ENCODE assay signal across 24 mouse cellular contexts in genomic region chr15:93990139-93990538, GRCm38 (mm10).
DNase-seq lines count a peak whose midpoint lies in the region; ATAC-seq lines count a peak whose summit lies in the region.
"Had no signal": no experiment of that assay in that cellular context is flagged by ENCODE, and none has a peak within 500 bp of the region (broad histone marks: within the 10 kb centered on the region; RNA-seq: fewer than 3 reads in every experiment).

No protein-coding gene starts in this region.

- no peak overlapping the region for H3K27ac ChIP-seq in hindbrain, embryonic 11.5 days (ENCODE audit: low read depth, low read length)
- H3K27ac ChIP-seq in hindbrain, embryonic 16.5 days (ENCODE audit: low read depth, low read length) = no peak overlapping the region
- H3K27ac ChIP-seq in midbrain, embryonic 12.5 days (replicated peaks) = no peak overlapping the region
- no peak overlapping the region for H3K27ac ChIP-seq in midbrain, embryonic 13.5 days
- H3K27ac ChIP-seq: embryonic facial prominence, embryonic 10.5 days; embryonic facial prominence, embryonic 12.5 days; forebrain, embryonic 13.5 days; forebrain, embryonic 15.5 days had no signal

- H3K27me3 ChIP-seq in hindbrain, embryonic 11.5 days (ENCODE audit: control insufficient read depth, insufficient read depth, low read length) = no peaks in the 10 kb centered on the region
- H3K27me3 ChIP-seq in hindbrain, embryonic 16.5 days (replicated peaks; ENCODE audit: control insufficient read depth, insufficient read depth, low read length) = no peaks in the 10 kb centered on the region
- H3K27me3 ChIP-seq in midbrain, embryonic 12.5 days = no peaks in the 10 kb centered on the region
- H3K27me3 ChIP-seq in midbrain, embryonic 13.5 days = no peaks in the 10 kb centered on the region
- H3K27me3 ChIP-seq: CH12.LX; embryonic facial prominence, embryonic 12.5 days; forebrain, embryonic 13.5 days; forebrain, embryonic 15.5 days had no signal

- H3K9ac ChIP-seq in hindbrain, embryonic 11.5 days (ENCODE audit: low read depth, low read length) = no peak overlapping the region
- no peak overlapping the region for H3K9ac ChIP-seq in hindbrain, embryonic 16.5 days (ENCODE audit: low read depth, low read length)
- H3K9ac ChIP-seq in midbrain, embryonic 12.5 days (replicated peaks) = no peak overlapping the region
- no peak overlapping the region for H3K9ac ChIP-seq in midbrain, embryonic 13.5 days (replicated peaks)
- H3K9ac ChIP-seq: embryonic facial prominence, embryonic 12.5 days; forebrain, embryonic 13.5 days; forebrain, embryonic 15.5 days; forebrain, postnatal 0 days had no signal

- peak; percentile 70; the same call in 1 of the 2 replicates for ATAC-seq in hindbrain, embryonic 11.5 days (ENCODE audit: low FRiP score)
- no peak for ATAC-seq in hindbrain, embryonic 16.5 days
- ATAC-seq in midbrain, embryonic 12.5 days (ENCODE audit: low FRiP score, low read depth) = peak; percentile 30; the same call in 1 of the 2 replicates
- ATAC-seq in midbrain, embryonic 13.5 days = no peak
- ATAC-seq: activated CD4-positive, CD25-positive, alpha-beta regulatory T cell, adult 4 months; CD4-positive, CD25-positive, alpha-beta regulatory T cell, adult 4 months; forebrain, embryonic 13.5 days; forebrain, embryonic 15.5 days; forebrain, postnatal 0 days had no signal

- peak; percentile 42 for DNase-seq in embryo, embryonic 10.5 days (ENCODE audit: low spot score)
- no peak for DNase-seq in embryo, embryonic 11 days
- DNase-seq in hindbrain, embryonic 11.5 days (ENCODE audit: low spot score) = peak; percentile 36
- DNase-seq: adrenal gland, adult 8-10 months; adrenal gland, postnatal 14 days; adrenal gland, postnatal 36 days; B cell, adult 2 months; cerebellum, adult 11-12 months; cerebellum, adult 2 months; cerebellum, adult 9-10 months; cerebellum, postnatal 10 days; cerebellum, postnatal 25 days; forebrain, postnatal 0 days had no signal

- no peaks in the 10 kb centered on the region for H3K36me3 ChIP-seq in hindbrain, embryonic 11.5 days (ENCODE audit: control insufficient read depth, insufficient read depth, low read length)
- H3K36me3 ChIP-seq in hindbrain, embryonic 16.5 days (ENCODE audit: control insufficient read depth, insufficient read depth, low read length) = no peaks in the 10 kb centered on the region
- no peaks in the 10 kb centered on the region for H3K36me3 ChIP-seq in midbrain, embryonic 12.5 days
- no peaks in the 10 kb centered on the region for H3K36me3 ChIP-seq in midbrain, embryonic 13.5 days
- H3K36me3 ChIP-seq: embryonic facial prominence, embryonic 10.5 days; embryonic facial prominence, embryonic 12.5 days; forebrain, embryonic 15.5 days; G1E had no signal

- no peaks in the 10 kb centered on the region for H3K9me3 ChIP-seq in hindbrain, embryonic 11.5 days (ENCODE audit: control insufficient read depth, low read length)
- H3K9me3 ChIP-seq in hindbrain, embryonic 16.5 days (ENCODE audit: control insufficient read depth, low read length) = no peaks in the 10 kb centered on the region
- H3K9me3 ChIP-seq in midbrain, embryonic 12.5 days = no peaks in the 10 kb centered on the region
- H3K9me3 ChIP-seq in midbrain, embryonic 13.5 days = no peaks in the 10 kb centered on the region
- H3K9me3 ChIP-seq: embryonic facial prominence, embryonic 10.5 days; embryonic facial prominence, embryonic 12.5 days; forebrain, embryonic 13.5 days; forebrain, embryonic 15.5 days had no signal

- H3K4me2 ChIP-seq in hindbrain, embryonic 11.5 days (replicated peaks; ENCODE audit: low read depth, low read length) = no peak overlapping the region
- H3K4me2 ChIP-seq in hindbrain, embryonic 16.5 days (ENCODE audit: low read length) = no peak overlapping the region
- H3K4me2 ChIP-seq in midbrain, embryonic 12.5 days (replicated peaks) = no peak overlapping the region
- no peak overlapping the region for H3K4me2 ChIP-seq in midbrain, embryonic 13.5 days (replicated peaks)
- H3K4me2 ChIP-seq: embryonic facial prominence, embryonic 12.5 days; forebrain, embryonic 13.5 days; forebrain, embryonic 15.5 days had no signal

- H3K4me1 ChIP-seq in hindbrain, embryonic 11.5 days (replicated peaks; ENCODE audit: control insufficient read depth, insufficient read depth, low read length) = no peaks in the 10 kb centered on the region
- no peaks in the 10 kb centered on the region for H3K4me1 ChIP-seq in hindbrain, embryonic 16.5 days (ENCODE audit: control insufficient read depth, insufficient read depth, low read depth, low read length)
- peaks cover 5% of the 10 kb centered on the region for H3K4me1 ChIP-seq in midbrain, embryonic 12.5 days
- H3K4me1 ChIP-seq in midbrain, embryonic 13.5 days (replicated peaks) = no peaks in the 10 kb centered on the region; the same call in 1 of the 2 replicates
- H3K4me1 ChIP-seq: forebrain, embryonic 15.5 days had no signal

- no peak overlapping the region for H3K4me3 ChIP-seq in hindbrain, embryonic 11.5 days (ENCODE audit: low read depth, low read length)
- no peak overlapping the region for H3K4me3 ChIP-seq in hindbrain, embryonic 16.5 days (ENCODE audit: low read length)
- no peak overlapping the region for H3K4me3 ChIP-seq in midbrain, embryonic 12.5 days
- H3K4me3 ChIP-seq in midbrain, embryonic 13.5 days (replicated peaks) = no peak overlapping the region
- H3K4me3 ChIP-seq: embryonic facial prominence, embryonic 10.5 days; embryonic facial prominence, embryonic 12.5 days; forebrain, embryonic 13.5 days; forebrain, embryonic 15.5 days had no signal

- WGBS in hindbrain, embryonic 11.5 days = 40% methylated on average over 3 of the region's 3 CpGs
- 26% methylated on average over 3 of the region's 3 CpGs for WGBS in hindbrain, embryonic 16.5 days
- 49% methylated on average over 3 of the region's 3 CpGs for WGBS in midbrain, embryonic 12.5 days
- WGBS in midbrain, embryonic 13.5 days = 31% methylated on average over 3 of the region's 3 CpGs

Comparison
In these comparisons a context has a peak if more than half of its experiments do, and no peak if none do; other contexts are left out.
1. ATAC-seq: peak in hindbrain, embryonic 11.5 days (single experiment) and midbrain, embryonic 12.5 days (single experiment); none in hindbrain, embryonic 16.5 days (single experiment) and midbrain, embryonic 13.5 days (single experiment).